Mouse (Mus musculus) heart, adult 18-20 months (tissue): ENCODE measurements around the gene Hp1bp3. TPM values are rescaled to one million over a fixed set of nuclear protein-coding genes. Genes with fewer than 3 reads are reported as not detected.
A peak's percentile ranks its signal among the peaks of the same experiment; 100 is the strongest.

Experiments
- DNase-seq, 2 experiments: peaks; one replicate each; pipeline ENCODE4 v3.0.0; 2021 to 2022; ENCODE audit warnings: mixed read lengths in 1 of 2
- total RNA-seq, 2 experiments: library from RNA; stranded (reverse); gene quantifications; 2 replicates each; pipeline ENCODE4 v1.2.3; 2021

Gene Hp1bp3
- total RNA-seq, 2 experiments from 2014 or later = 84.3 to 85.1 TPM

DNA sequence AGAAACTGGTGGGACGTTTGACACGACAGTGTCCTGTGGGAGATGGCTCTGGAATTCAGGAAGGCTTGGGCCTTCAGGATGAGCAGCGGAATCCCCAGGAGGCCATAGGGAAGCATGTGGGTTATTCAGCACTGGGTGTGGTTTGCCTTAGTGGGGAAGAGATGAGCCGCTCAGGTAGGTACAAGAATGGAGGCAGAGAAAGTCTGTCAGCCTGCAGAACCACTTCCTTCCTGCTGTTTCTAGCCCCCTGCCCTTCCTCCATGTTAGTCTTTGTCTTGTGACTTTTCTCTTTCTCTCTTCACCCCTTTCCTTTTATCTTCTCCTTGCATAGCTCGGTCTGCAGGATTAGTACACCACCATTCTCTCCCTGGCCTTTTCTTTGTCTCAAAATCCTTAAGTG lies 6.3 kb downstream of the Hp1bp3 start:
- DNase-seq = no peak

DNA sequence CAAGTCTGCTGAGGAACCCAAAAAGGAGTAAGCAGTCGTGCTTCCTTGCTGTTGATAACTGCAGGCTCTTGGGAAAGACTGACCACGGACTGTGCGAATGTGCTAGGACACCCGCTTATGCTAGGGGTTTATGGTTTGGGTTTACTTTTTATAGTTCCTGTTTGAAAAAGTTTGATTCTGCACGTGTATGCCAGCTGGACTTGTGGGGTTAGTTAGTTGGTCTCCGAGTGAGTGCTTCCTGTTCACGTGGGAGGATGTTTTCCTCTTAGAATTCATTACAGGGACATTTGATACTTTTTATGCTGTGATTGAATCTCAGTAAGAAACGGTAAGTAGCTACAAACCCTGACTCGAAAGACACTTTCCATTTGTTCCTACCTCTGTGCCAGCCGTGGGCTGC lies 7.5 kb downstream of the Hp1bp3 start:
- no peak for DNase-seq

DNA sequence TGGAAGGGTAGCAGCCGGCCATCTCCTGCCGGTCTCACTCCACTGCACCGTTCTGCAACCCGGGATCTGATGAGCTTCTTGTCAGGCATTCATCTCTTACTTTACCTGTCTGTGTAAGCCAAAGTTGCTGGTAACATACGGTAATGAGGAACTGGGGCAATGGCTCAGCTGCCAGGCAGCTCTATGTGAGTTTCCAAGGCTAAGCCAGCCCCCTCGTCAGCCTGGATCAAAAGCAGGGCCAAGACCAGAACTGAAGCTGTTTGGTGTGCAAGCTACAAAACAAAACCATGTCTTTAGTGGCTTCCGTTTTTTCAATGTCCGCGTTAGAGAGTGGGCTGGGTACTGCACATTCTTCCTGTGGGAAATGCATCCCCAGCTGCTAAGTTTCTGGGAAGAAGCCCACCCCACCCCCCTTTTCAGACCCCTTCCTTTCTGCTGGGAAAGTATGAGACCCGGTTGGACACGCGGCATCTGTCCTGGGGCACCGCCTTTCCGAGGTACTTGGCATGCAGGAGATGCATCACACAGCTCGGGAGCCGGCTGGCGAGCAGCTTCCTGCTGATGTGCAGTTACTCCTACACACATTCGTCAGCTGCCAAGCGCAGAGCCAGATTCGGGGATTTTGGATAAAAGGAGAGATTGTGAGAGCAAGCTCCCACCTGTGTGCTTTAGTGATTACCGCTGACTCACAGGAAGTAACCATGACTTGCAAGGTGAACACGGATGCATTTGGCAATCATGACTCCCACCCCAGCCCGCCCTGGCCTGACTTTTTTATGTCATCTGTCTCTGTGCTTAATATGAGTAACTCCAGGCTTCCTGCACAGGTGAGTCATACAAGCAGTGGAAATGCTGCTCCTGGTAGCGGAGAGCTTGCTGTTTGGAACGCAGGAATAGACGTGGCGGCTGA lies 30.9 kb downstream of the Hp1bp3 start:
- DNase-seq = peak in 1 of 2 experiments; percentile 13

GRCm38 (mm10) chr4:138250088-138250960 lies 34.2 kb downstream of the Hp1bp3 start, which contains the start of the genes Sh2d5 and Kif17:
Sh2d5 (plus strand) TSS chr4:138250403.
Kif17 (plus strand) TSS chr4:138250435.
- DNase-seq = peak; percentile 47 to 63

DNA sequence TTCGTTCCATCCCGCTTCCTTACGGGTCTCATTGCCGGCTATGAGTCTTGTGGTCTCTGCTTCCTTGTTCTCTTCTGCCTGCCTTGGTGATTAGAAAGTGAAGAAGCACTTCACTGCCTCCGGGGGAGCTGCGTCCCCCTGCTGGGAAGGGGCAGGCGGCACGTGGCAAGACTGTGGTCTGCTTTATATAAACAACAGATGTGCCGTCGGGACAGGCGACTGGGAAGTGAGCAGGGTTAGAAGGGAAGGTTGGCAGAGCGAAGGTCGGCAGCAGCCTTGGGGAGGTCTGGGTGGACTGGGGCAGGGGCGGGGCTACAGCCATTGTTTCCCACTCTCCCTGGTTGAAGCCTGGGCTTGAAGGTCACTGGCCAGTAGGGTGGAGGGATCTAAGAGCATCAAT lies 35.7 kb downstream of the Hp1bp3 start:
- DNase-seq = peak in 1 of 2 experiments; percentile 15

DNA sequence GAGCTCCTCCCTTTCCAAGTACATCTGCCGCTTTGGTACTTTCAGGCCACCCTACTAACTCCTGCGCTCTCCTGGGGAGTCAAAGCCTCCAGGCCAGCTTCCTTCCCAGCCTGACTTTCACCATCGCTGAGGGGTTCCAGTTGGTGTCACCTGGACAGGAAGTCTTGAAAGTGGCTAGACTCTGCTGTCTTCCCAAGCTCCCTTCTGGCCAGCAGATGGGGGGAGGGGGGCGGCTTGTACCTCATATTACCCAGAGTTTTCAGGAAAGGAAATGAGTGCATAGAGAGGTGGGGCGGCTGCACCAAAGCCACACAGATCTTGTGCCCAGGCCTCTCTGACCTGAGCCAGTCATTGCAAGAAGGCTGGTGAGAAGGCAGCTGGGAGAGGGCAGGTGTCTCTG lies 36.1 kb downstream of the Hp1bp3 start:
- no peak for DNase-seq

- no peak for DNase-seq
Measured at GRCm38 (mm10) chr4:138257116-138257687, 41.1 kb downstream of the Hp1bp3 start.

DNA sequence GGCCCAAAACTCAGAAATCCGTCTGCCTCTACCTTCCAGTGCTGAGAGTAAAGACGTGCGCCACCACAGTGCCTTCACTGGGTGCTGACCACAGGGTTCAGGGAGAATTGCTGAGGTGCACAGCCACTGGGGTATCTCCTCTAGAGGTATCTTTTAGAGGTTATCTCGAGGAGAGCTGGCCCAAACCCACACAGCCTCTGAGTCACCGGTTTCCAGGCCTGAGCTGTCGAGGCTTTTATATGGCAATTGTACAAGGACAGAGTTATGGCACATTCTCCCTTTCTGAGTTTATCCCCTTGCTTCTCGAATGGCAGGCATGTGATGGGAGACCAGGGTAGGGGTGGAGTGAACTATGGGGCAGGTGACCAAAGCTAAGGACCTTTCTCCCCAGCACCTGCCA lies 42.6 kb downstream of the Hp1bp3 start:
- no peak for DNase-seq

DNA sequence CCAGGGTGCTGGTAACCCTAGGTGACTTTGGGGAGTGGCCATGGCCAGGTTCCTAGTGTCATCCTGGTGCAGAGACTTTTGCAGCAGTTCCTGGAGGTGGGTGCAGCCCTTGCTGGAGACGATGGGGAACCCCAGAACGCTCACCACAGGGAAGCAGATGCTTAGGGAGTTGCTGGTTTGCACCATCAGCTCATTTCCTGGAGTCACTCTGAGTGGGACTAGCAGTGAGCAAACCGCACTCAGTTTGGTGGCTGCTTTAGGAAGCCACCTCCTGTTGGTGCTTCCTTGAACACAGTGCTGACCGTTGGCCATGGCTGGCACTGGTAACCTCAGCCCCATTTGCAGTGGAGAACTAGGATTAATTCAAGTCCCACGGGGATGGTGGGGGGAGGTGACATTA lies 43.4 kb downstream of the Hp1bp3 start:
- no peak for DNase-seq

DNA sequence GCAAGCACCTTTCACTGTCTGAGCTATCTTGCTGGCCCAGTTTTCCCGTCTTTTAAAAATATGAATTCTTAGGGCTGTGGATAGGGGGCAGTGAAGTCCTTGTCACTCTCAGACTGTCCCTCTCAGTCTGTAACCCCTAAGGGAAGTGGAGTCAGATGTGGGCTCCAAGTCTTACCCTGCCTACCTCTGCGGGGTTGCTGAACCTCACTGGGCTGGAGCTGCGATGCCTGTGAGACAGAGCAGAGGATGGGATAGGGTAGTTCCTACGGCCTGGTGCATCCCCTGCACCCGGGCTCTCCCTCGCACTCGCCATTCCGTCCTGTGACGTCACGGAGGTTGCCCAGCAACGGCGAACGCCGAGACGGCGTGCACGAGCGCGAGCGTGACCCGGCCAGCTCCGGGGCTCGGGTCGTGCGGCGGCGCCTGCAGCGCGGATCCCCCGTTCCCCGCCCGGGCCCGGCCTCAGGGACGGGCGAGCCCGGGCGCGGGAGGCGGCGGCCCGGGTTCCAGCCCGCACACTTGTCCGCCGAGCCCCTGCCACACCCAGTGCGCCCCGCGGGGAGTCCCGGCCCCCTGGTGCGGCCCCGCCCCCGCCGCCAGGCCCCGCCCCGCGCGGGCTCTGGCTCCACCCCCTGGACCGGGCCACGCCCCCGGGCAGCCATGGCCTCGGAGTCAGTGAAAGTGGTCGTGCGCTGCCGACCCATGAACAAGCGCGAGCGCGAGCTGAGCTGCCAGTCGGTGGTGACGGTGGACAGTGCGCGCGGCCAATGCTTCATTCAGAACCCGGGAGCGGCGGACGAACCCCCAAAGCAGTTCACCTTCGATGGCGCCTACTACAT lies 46.0 kb downstream of the Hp1bp3 start:
- peak; percentile 86 to 90 for DNase-seq

GRCm38 (mm10) chr4:138267869-138268268 lies 51.8 kb downstream of the Hp1bp3 start:
- DNase-seq = no peak

DNA sequence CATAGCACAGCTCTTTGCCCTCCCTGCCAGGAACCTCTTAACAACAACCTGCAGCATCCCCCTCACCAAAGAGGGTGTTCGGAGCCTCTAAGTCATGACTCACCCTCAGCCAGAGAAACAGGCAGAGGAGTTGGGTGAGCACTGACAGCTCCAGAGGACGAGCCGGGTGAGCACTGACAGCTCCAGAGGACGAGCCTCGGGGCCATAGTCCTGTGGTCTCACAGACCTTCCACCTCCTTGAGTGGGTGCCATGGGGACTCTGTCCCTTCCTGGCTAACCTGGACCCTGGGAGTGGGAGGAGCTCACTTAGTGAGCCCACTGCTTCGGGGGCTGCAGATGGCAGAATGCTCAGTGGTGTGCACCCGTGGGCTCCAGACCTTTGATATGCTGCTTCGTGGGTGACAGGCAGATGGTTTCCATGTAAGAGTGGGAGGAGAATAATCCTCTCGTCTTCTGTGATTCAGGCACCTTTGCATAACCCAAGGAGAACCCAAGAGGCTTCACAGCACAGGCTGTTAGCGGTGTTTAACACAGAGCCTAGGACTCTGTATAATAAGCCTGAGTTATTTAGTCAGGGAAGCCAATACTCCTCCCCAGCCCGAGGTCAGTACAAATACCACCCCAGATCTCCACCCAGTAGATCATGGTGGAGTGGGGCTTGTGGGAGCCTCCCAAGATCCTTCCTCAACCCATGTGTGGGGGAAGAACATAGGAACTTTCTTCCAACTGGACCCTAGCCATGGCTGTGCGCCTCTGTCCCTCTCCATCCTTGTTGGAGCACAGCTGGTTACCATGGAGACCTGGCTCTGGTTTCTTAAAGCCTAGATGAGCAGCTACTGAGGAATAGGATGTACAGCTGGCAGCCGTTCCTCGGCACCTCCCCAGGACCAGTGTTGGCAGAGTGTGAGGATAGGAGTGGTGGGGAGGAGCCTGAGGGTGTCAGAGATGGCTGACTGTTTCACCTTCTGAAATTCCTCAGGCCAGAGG lies 56.2 kb downstream of the Hp1bp3 start:
- peak; percentile 26 to 57 for DNase-seq

GRCm38 (mm10) chr4:138278346-138278745 lies 62.2 kb downstream of the Hp1bp3 start:
- DNase-seq = no peak

DNA sequence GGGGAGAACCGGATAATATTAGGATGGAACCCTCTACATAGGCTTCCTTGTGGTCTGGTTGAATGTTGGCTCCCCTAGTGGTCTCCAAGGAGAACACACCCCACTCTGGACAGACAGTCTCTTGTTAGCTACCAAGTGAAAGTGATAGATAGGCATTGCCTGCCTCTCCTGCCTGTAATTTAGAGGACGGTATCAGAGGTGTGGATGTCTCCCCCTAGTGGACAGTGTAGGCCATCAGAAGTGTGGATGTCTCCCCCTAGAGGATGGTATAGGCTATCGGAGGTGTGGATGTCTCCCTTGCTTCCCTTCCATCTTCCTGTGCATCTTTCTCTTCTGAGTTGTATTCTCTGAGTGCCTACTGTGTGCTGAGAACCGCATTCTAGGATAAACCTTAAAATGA lies 66.7 kb downstream of the Hp1bp3 start:
- peak; percentile 60 to 65 for DNase-seq

GRCm38 (mm10) chr4:138286411-138286810 lies 70.3 kb downstream of the Hp1bp3 start:
- no peak for DNase-seq

GRCm38 (mm10) chr4:138288691-138289090 lies 72.6 kb downstream of the Hp1bp3 start:
- no peak for DNase-seq

DNA sequence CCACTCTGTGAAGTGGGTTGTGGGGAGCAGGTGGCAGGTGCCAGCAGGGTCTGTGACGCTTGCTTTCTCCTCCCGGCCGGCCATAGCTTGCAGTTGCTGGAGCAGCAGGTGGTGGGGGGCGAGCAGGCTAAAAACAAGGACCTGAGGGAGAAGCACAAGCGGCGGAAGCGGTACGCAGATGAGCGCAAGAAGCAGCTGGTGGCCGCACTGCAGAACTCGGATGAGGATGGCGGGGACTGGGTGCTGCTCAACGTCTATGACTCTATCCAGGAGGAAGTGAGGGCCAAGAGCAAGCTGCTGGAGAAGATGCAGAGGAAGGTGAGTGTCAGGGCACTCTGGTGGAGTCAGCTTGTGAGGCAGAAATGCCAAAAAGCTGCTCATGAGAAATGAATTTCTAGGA lies 75.9 kb downstream of the Hp1bp3 start:
- DNase-seq = no peak

GRCm38 (mm10) chr4:138293261-138293948 lies 77.3 kb downstream of the Hp1bp3 start:
- DNase-seq = no peak

DNA sequence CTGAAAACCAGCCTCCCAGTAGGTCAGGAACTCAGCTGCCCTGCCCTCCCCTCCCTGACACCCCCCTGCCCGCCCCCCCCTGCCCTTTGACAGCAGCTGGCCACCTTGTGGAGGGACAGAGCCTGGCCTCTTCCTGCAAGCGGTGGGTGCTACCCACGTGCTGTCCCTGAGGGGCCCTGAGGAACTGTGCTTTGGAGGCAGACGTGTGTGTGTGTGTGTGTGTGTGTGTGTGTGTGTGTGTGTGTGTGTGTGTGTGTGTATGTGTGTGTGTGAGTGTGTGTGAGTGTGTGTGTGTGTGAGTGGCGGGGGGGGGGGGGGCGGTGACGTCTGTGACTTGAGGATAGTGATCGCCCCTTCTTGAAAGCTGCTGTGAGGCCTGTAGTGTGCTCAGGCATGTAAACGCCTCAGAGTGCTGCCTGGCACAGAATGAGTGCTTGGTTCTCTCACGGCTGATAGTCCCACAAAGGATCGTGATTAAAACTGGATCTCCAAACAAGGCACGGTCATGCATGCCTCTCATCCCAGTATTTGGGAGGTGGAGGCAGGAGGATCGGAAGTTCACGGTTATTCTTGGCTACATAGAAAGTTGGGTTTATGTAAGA lies 78.0 kb downstream of the Hp1bp3 start:
- no peak for DNase-seq
